Mouse (Mus musculus): ENCODE data around the gene Arap1.

Arap1 gene

DNA sequence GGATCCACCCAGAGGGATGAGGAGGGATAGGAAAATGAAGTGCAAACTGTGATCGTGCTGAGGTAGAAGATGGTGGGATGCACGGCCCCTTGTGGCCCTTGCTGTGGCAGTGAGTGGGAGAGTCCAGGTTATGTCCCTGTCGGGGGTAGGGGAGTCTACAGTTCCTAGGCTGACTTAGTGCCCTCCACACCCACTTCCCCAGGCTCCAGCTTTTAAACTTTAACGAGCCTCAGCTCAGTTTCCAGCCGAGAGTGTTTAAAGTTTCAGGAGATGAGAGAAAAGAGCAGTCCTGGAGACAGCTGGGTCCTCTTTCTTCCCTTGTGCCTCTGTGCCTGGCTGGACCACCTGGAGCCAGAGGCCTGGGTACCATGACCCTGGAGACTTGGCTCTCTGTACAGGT, 20.6 kb upstream of the Arap1 start:
- no peak for DNase-seq (ENCODE audit: low spot score)

DNA sequence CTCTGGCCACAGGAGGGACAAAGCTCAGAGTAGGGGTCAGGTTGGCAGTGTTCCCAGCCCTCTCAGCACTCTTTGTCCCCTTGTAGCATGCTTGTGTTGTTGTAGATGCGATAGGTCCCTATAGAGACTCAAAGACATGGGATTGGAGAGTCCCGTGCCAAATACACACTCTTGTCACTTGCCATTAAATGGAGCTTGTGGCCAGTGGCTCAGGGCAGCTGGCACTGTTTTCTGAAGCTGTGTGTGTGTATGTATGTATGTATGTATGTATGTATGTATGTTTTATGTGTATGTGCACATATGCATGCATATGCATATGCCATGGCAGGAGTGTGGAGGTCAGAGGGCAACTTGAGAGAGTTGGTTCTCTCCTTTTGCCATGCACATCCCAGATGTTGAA, 20.1 kb upstream of the Arap1 start:
- no peak for DNase-seq (ENCODE audit: low spot score)

DNA sequence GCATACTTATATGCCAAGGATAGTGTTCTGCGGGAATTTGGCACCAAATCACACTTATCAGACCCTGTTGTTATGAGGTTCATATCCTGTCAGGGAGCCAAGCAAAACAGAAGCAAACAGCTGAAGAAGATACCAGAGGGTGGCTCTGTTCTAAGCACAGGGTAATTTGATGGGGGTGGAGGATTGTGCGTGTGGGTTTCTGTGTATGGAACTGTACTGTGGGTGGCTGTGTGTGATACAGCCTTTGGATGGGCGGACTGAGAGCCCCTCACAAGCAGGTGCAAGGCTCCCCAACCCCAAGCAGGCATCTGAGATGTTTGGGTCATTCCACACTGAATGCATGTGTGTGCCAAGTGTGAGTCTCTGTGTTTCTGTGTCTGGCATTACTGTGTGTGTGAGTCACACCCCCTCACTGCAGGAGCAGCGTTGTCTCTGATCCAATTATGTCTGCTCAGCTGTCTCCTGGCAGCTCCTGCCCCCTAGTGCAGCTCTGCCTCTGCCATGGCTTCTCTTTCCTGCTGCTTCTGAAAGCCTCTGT, 19.2 kb upstream of the Arap1 start:
- peak; percentile 18 for DNase-seq (ENCODE audit: low spot score)

DNA sequence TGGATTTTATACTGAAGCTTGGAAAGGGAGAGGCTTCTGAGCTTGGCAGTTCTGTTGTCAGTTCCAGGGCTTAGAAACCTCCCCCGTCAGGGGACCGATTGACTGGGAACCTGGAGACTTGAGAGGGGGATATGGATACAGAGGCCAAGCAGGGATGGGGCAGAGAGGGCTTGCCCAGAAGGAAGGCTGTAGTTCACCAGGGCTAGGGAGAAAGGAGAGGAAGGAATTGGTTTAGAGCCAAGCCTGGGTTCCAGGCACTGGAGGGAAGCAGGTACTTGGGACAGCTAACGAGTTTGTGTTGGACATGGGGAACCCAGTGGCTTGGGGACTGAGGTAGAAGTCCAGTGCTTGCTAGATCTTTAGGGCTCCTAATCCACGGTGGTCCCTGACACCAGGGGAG, 18.3 kb upstream of the Arap1 start:
- no peak for DNase-seq (ENCODE audit: low spot score)

DNA sequence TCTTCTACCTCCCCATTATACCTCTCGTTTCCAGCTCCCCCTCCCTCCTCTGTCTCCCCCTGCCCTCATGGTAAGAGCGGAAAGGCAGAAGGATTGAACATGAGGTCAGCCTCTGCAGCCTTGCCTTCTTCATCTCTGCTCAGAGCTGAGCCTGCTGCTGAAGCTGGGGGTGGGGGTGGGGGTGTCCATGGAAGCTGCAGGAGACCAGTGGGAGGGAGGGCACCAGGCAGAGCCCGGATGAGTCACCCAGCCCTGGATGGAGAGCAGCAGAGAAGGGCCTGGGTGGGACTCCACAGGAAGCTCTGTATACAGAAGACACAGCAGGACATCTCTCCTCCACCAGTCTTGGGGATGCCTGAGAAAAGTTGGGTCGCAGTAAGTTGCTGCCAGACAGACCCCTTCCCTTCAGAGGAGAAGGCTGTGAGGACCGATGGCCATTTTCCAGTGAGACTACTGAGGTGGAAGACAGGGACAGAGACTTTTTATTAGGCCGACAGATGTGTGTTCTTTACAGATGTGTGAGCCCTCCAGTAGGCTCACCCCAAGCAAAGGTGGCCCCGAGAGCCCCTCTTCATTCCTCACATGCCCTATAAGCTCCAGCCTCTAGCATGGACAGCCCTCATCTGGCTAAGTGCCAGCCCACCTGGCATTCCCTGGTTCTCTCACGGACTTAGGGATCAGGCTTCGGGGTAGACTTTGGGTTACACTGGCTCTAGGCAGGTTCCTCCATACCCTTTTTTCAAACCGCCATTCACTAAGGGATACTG, 17.6 kb upstream of the Arap1 start:
- no peak for DNase-seq (ENCODE audit: low spot score)

DNA sequence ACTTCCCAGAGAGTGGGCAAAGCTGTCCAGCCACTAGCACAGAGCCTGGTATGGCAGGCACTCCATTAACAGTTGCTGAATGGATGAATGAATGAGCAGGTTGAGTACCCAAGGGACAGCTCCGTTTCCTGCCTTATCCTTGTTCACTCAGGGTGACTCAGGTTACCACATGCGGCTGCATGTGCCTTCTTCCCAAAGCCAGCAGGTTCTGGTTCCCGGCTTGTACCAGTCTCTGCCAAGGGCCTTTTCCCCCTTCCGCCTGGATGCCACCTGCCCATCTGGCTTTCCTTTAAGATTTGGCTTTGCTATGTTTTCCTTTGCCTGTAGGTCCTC, 17.1 kb upstream of the Arap1 start:
- DNase-seq (ENCODE audit: low spot score), result no peak

DNA sequence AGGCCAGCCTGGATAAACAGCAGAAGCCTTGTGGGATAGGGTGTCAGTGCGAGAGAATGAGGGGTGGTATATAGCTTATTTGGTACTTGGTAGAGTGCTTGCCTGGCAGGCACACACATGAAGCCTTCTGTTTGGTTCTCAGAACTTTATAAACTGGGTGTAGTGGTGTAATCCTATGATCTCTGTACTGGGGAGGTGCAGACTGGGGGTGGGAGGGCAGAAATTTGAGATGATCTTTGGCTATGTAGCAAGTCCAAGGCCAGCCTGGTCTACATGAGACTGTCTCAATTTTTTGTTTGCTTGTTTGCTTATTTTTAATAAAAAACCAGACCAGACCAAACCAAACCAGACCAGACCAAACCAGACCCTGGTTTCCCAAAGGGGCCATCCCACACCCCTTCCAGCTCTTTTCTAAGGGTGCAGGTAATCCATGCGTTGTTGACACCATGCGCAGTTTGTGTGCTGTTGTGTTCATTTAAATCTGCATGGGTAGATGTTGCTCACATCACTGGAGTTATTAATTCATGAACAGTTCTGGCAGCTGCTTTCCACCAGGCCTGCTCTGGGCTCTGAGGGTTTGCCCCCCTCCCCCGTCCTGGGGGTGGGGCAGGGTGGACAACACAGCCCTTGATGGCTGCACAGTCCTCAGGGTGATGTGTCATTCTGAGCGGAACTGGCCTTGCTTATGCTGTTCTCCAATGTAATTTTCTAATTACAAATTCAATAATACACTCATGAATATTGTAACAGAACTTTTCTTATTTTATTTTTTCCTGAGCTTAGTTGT, 15.6 kb upstream of the Arap1 start:
- no peak for DNase-seq (ENCODE audit: low spot score)

DNA sequence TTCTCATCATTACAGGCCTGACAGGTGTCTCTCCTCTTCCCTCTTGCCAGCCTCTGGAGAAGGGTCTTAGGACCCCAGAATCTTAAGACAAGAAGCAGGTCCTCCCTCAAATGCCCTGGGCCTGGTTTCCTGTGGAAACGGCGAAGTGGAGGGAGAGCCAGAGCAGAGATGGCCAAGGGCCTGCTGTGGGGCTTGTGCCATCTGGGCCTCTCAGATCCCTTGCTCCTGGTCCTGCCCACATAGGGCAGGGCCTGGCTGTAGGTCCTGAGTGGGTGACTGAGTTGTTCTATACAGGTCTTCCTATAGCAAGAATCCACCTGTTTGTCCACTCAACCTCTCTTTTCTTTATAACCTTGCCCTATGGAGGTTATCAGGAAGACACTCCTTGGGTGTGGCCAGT, 12.6 kb upstream of the Arap1 start:
- no peak for DNase-seq (ENCODE audit: low spot score)

DNA sequence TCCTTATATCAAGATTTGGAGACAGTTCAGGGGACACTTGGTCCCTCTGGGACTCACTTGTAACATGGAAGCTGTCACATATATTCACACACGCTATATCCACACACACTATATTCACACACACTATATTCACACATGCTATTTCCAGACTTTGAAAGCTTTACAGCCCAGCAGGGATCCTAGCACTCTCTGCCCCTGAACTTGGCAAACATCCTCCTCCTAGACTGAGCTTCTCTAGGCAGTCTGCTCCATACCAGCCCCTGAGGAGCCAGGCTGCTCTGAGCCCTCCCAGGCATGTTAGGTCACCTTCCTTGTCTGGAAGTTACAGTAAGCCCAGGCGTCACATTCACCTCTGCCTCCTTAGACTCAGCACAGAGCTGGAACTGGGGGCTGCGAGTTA, 11.2 kb upstream of the Arap1 start:
- DNase-seq (ENCODE audit: low spot score), result no peak

DNA sequence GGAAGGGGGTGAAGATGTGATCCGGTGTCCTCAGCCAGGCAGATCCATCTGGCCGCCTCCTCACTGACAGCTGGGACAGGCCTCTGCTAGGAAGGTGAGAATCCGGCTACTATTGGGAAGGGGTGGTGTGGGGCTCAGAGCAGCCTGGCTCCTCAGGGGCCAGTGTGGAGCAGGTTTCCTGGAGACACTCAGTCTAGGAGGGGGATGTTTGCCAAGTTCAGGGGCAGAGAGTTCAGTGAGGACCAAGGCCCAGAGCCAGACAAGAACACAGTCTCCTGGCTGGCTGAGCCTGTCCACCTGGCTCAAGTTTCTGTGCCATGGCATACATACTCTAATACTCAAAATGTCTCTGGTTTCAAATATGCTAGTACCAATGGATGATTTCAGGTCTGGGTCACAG, 10.5 kb upstream of the Arap1 start:
- no peak for DNase-seq (ENCODE audit: low spot score)

DNA sequence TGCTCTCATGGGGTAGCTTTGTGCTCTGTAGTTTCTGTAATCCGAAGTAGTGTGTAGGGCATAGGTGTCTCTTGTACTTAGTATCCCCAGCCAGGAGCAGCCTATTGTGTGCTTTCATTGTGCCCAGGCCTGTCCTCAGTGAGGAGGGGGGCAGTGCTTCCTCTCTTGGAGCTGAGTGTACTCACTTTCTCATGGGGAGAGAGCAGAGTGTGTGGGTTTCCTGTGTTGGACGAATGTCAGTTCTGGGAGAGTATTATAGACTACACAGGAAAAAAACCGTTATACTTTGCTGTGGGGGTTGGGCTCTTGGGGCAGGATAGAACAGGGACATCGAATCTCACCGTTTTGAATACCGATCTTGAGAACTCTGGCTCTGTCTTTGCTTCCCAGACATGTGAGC, 6.5 kb upstream of the Arap1 start:
- no peak for DNase-seq (ENCODE audit: low spot score)

DNA sequence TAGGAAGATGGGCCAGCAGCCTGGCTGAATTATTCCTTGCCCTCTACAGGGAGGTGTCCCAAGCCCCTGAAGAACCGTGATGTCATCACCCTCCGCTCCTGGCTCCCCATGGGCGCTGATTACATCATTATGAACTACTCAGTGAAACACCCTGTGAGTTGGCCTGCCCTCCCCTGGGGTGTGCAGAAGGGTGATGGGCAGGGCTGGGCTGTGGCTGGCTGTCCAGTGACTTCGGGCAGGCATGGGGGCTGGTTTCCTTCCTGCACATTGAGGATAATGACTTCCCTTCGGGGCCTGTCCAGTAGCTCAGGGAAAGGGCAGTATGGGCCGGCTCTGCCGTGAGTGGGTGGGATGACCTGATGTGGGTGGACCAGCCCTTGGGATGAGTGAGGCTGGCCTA, 4.7 kb upstream of the Arap1 start:
- DNase-seq (ENCODE audit: low spot score), result no peak

DNA sequence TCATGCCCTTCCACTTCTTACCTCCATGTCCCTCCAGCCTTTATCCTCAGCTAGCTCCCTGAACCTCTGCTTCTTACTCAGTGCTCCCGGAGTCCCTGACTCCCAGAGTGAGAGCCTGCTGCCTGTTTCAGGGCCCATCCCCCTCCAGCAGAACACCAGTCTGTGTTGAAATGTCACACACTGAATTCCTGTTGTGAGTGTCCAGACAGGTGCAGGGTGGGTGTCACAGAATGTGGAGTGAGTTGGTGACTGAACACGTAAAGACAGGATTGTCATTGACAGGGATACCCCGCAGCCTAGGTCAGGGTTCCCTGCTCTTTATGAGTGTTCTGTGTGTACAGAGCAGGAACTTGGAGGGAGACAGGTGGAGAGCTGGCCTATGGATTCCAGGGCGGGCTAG, 3.0 kb upstream of the Arap1 start:
- DNase-seq (ENCODE audit: low spot score), result no peak

DNA sequence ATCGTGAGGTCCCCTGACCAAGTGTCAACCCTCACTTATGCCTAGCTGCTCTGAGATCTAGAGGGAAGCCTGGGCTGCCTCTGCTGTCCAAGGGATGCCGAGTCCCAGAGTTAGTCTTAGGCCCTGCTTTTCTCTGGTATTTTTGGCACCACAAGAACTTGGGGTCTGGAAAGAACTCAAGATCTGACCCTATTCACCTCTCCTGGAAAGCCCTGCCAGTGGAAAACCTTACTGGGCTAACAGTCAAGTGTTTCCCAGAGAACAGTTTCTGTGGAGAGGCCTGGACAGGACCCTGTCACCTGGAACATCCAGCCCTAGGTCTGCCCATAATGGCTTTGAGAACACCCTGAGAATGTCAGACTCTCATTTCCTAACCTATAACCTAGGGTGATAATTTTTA, 876 bp upstream of the Arap1 start:
- DNase-seq (ENCODE audit: low spot score), result no peak

DNA sequence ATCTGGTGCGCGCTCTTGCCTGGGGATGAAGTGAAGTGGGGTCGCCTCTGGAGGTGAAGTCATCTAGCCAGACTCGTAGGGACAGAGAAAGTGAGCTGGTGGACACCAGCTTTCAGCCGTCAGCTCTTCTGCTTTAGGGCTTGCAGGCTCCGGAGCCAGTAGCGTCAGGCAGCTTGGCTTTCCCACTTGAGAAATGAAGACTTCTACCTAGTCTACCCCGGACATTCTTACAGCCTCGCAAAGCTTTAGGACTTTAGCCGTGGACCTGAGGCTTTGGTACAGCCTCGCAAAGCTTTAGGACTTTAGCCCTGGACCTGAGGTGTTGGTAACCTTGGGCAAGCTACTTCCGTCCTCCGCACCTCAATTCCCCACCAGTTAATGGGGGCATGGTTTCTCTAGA, 445 bp downstream of the Arap1 start:
- no peak for DNase-seq (ENCODE audit: low spot score)

DNA sequence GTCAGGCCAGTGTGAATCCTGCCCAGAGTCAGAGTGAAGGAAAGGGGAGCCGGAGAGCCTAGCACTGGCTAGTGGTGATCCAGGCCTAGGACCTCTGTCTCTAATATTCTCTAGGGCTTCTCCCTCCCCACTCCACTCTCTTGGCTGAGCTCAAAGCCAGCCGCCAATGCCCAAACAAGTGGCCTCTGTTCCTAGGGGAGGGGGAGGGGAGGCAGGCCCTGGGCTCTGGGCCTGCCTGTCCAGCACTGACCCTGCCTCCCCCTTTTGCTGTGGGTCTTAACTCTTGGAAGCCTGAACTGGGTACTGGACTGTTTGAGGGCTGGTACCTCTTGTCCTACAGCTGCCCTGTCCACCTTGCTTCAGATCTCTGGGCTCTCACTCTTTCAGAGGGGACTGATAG, 2.0 kb downstream of the Arap1 start:
- DNase-seq (ENCODE audit: low spot score), result no peak

DNA sequence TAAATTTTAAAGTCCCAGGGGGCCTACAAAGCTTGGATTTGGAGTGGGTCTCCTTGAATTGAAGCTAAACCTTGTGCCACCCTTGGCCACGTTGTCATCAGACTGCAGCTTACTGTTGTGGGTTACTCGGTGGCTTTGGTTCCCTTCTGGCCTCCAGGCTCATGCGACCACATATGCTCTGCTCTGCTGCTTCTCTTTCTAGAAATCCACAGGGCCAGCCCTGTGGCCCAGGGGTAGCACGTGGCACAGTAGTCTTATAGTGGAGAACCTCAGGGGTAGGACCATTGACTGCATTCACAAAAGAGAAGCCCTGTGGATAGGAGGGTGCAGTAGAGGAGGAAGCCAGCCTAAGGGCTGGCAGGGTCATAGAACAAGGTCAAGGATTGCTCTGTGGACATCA, 4.5 kb downstream of the Arap1 start:
- DNase-seq (ENCODE audit: low spot score), result no peak

DNA sequence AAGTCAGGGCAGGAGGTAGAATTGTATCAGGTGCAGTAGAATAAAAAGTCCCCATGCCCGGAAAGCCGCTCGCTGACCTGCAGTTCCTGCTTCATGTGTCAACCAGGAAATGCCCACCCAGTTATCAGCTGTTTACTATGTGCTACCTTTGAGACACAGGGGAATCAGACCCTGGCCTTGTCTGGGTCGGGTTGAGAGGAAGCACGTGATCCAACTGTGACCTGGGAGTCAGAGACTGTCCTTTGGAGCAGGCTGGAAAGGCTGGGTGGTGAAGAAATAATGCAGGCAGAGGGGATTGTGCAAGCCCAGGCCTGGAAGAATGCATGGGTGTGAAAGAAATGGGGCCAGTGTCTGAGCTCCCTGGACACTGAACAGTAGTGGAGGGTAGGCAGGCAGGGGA, 6.6 kb downstream of the Arap1 start:
- no peak for DNase-seq (ENCODE audit: low spot score)

DNA sequence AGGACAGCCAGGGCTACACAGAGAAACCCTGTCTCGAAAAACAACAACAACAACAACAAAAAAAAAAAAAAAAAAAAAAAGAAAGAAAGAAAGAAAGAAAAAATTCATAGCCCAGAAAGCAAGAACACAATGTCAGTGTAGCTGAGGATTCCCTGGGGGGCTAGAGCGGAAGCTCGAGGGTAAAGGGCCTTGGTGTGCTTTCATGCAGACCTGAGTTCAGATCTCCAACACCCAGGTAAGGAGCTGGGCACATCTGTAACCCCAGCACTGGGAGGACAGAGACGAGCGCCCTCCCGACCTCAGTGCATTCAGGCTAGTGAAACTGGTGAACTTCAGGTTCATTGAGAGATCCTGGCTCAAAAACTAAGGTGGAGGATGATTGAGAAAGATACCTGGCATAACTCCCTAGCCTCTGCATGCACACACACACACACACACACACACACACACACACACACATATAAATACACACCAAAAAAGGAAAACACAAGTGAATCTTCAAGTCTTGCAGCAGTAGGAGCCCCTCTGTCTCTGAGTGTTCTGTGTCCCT, 7.8 kb downstream of the Arap1 start:
- DNase-seq (ENCODE audit: low spot score), result no peak

DNA sequence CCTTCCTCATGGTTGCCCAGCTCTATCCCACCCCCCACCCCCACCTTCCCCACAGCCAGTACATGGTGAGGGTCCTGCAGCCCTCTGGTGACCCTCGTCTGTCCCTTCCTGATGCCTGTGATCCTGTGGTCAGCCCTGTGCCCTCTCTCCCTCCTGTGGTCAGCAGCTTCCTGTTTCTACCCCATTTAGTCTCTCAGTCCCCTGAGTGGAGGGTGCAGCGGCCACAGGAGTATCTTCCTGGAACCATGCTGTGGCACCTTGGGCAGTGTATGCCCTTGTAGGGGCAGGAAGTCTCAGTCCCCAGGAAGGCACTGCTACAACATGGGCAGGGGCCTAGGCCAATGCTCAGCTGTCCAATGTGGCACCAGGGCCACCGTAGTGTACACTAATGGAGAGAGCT, 9.0 kb downstream of the Arap1 start:
- DNase-seq (ENCODE audit: low spot score), result no peak

DNA sequence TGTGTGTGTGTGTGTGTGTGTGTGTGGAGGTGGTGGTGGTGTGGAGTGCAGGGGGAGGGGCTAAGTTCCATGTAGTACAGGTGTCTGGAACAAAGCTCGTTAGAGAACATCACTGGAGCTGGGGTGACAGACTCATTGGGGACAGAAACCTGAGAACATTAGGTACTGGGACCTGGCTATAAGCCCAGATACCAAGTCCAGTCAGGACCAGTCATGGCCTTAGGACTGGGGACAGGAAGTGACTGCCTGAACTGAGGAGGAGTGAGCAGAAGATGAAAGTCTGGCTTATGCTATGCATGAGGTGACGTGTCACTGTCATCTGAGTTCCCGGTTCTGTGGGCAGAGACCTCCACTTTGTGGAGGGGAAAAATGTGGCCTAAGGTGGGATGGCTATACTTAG, 12.5 kb downstream of the Arap1 start:
- no peak for DNase-seq (ENCODE audit: low spot score)

DNA sequence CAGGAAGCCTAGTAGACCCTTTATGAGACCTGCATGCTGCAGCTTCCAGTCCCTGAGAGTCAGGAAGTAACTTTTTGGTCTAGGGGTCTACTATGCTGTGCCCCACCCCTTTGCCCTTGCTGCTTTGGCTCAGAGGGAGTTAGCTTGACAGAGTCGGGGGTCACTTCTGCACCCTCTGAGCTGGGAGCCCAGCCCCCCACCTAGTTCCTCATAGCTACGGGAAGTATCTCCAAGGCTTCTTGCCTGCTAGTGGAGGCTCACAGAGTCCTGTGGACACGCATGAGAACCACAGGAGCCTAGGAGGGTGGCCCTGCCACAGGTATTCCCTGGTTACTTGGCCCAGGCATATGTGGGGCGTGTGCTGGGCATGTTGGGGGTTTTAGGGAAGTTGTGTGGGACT, 13.2 kb downstream of the Arap1 start:
- no peak for DNase-seq (ENCODE audit: low spot score)

DNA sequence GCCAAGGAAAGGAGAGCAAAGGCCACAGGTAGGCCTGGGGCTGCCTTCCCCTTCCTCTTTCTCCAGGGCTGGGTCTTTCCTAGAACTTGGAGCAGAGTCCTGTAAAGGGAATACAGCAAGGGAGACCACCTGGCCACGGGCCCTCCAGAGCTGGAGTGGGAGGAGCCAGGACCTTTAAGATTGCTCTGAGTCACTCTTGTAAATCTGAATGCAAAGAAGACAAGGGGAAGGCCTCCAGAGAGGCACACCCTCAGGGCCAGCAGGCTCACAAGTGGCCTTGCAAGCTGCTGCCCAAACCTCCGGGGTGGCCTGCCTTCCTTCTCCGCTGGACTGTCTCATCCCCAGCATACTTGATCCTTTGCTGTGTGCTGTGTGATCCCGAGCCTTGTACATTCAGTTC, 13.9 kb downstream of the Arap1 start:
- no peak for DNase-seq (ENCODE audit: low spot score)
